In the genomic region with DNA sequence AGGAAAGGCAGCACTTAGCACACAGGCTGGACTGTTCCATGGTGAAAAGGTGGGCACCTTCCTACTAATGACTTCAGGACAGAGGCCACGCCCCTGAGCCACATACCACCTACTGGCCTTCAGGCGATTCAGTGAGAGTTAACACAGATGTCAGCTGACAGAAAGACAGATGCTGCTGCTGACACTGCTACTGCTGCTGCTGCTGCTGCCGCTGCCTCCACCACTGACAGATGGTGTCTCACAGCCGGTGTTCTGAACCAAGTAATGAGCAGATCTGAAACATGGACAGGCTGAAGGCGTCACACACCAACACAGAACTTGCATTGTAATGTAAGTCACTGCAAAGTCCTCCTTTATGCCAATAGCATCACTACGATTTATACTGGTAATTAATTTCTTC, we compare ENCODE assay signal across 8 mouse cellular contexts.
DNase-seq lines count a peak whose midpoint lies in the region; ATAC-seq and TF ChIP-seq lines count a peak whose summit lies in the region.

No protein-coding gene starts in this region.

- no peak for TF ChIP-seq EP300 in liver, postnatal 0 days (IDR thresholded peaks at IDR 0.05; ENCODE audit: low read depth)

- WGBS in kidney, embryonic 16.5 days = 25% methylated on average over 6 of the region's 6 CpGs
- 31% methylated on average over 6 of the region's 6 CpGs for WGBS in hindbrain, embryonic 11.5 days
- WGBS in liver, postnatal 0 days (ENCODE audit: insufficient replicate concordance) = 57% methylated on average over 6 of the region's 6 CpGs

- no peak overlapping the region for H3K9ac ChIP-seq in kidney, embryonic 16.5 days (replicated peaks; ENCODE audit: low read length)
- H3K9ac ChIP-seq in hindbrain, embryonic 11.5 days (ENCODE audit: low read depth, low read length) = no peak overlapping the region
- H3K9ac ChIP-seq in liver, postnatal 0 days (replicated peaks) = no peak overlapping the region

- H3K9me3 ChIP-seq in kidney, embryonic 16.5 days (ENCODE audit: low read length) = no peaks in the 10 kb centered on the region
- H3K9me3 ChIP-seq in hindbrain, embryonic 11.5 days (ENCODE audit: control insufficient read depth, low read length) = no peaks in the 10 kb centered on the region
- no peaks in the 10 kb centered on the region for H3K9me3 ChIP-seq in liver, postnatal 0 days (ENCODE audit: low read length)

- no peak overlapping the region for H3K27ac ChIP-seq in kidney, embryonic 16.5 days (ENCODE audit: low read length)
- H3K27ac ChIP-seq in hindbrain, embryonic 11.5 days (ENCODE audit: low read depth, low read length) = no peak overlapping the region
- H3K27ac ChIP-seq in liver, postnatal 0 days (ENCODE audit: low read depth) = no peak overlapping the region

- ATAC-seq in kidney, embryonic 16.5 days (ENCODE audit: low FRiP score, low TSS enrichment) = peak; percentile 55
- peak; percentile 86 for ATAC-seq in hindbrain, embryonic 11.5 days (ENCODE audit: low FRiP score)
- ATAC-seq in megakaryocyte progenitor cell, adult 5-6 weeks (replicated peaks; ENCODE audit: poor library complexity) = no peak
- no peak for ATAC-seq in liver, postnatal 0 days

- H3K4me3 ChIP-seq in kidney, embryonic 16.5 days (ENCODE audit: low read length) = no peak overlapping the region
- H3K4me3 ChIP-seq in hindbrain, embryonic 11.5 days (ENCODE audit: low read depth, low read length) = no peak overlapping the region
- no peak overlapping the region for H3K4me3 ChIP-seq in liver, postnatal 0 days (ENCODE audit: low read depth, low read length)

- intact Hi-C loops in left cerebral cortex, postnatal 25 days (cut with DNase I) = no loop called here

- H3K36me3 ChIP-seq in kidney, embryonic 16.5 days (ENCODE audit: insufficient read depth, low read length) = no peaks in the 10 kb centered on the region
- H3K36me3 ChIP-seq in hindbrain, embryonic 11.5 days (ENCODE audit: control insufficient read depth, insufficient read depth, low read length) = no peaks in the 10 kb centered on the region
- no peaks in the 10 kb centered on the region for H3K36me3 ChIP-seq in liver, postnatal 0 days (replicated peaks; ENCODE audit: insufficient read depth, low read length)

- peaks cover 4% of the 10 kb centered on the region for H3K4me1 ChIP-seq in kidney, embryonic 16.5 days (ENCODE audit: insufficient read depth, low read length)
- H3K4me1 ChIP-seq in hindbrain, embryonic 11.5 days (replicated peaks; ENCODE audit: control insufficient read depth, insufficient read depth, low read length) = no peaks in the 10 kb centered on the region; the same call in 1 of the 2 replicates
- H3K4me1 ChIP-seq in liver, postnatal 0 days (ENCODE audit: insufficient read depth) = no peaks in the 10 kb centered on the region

- TF ChIP-seq CTCF in liver, postnatal 0 days (IDR thresholded peaks at IDR 0.05; ENCODE audit: low read depth) = no peak

- H3K4me2 ChIP-seq in kidney, embryonic 16.5 days (replicated peaks; ENCODE audit: low read depth, low read length) = no peak overlapping the region
- no peak overlapping the region for H3K4me2 ChIP-seq in hindbrain, embryonic 11.5 days (replicated peaks; ENCODE audit: low read depth, low read length)
- H3K4me2 ChIP-seq in liver, postnatal 0 days (ENCODE audit: low read depth, low read length) = no peak overlapping the region

- DNase-seq in kidney, adult 9 months = no peak
- peak; percentile 47 for DNase-seq in hindbrain, embryonic 11.5 days (ENCODE audit: low spot score)
- DNase-seq in left cerebral cortex, postnatal 25 days (ENCODE audit: low spot score in 2 of 2) = peak; percentile 50 to 84
- peak; percentile 45 to 55 for DNase-seq in right cerebral cortex, postnatal 10 days (ENCODE audit: low spot score in 2 of 2)
- DNase-seq in liver, postnatal 0 days = no peak
- DNase-seq in testis, postnatal 10 days (ENCODE audit: low spot score) = no peak

- H3K27me3 ChIP-seq in kidney, embryonic 16.5 days (ENCODE audit: insufficient read depth, low read length) = no peaks in the 10 kb centered on the region
- no peaks in the 10 kb centered on the region for H3K27me3 ChIP-seq in hindbrain, embryonic 11.5 days (ENCODE audit: control insufficient read depth, insufficient read depth, low read length)
- H3K27me3 ChIP-seq in liver, postnatal 0 days (ENCODE audit: insufficient read depth, low read length) = no peaks in the 10 kb centered on the region

Comparison
In these comparisons a context has a peak if more than half of its experiments do, and no peak if none do; other contexts are left out.
1. ATAC-seq: peak in kidney, embryonic 16.5 days (single experiment) and hindbrain, embryonic 11.5 days (single experiment); none in megakaryocyte progenitor cell, adult 5-6 weeks (single experiment) and liver, postnatal 0 days (single experiment).
2. DNase-seq: peak in hindbrain, embryonic 11.5 days (single experiment), left cerebral cortex, postnatal 25 days (2 of 2) and right cerebral cortex, postnatal 10 days (2 of 2); none in kidney, adult 9 months (single experiment), liver, postnatal 0 days (single experiment) and testis, postnatal 10 days (single experiment).